Mouse (Mus musculus) adrenal gland, adult 2 months (tissue): Measurements from ENCODE around the gene Lrrc72. TPM values are rescaled to one million over a fixed set of nuclear protein-coding genes. Genes with fewer than 3 reads are reported as not detected.
"Not testable (repeated sequence)": the region's sequence is repeated elsewhere in the genome, so short reads cannot be mapped to it uniquely, and the experiment has no call there.

Experiments used
- DNase-seq: peaks from one replicate; pipeline ENCODE4 v3.0.0; 2021
- long read RNA-seq: library from polyadenylated mRNA; stranded (forward); transcript quantifications from one replicate; pipeline ENCODE4 v2.0.0, GENCODE M21; 2021
- polyA plus RNA-seq: library from polyadenylated mRNA; depleted of rRNA; stranded (reverse); fragments of >200 nt; gene quantifications from 2 replicates; pipeline ENCODE4 v1.2.3, GENCODE M21; 2012; rRNA removed
- total RNA-seq, 2 experiments: library from RNA; stranded (reverse); gene quantifications; 2 replicates each; pipeline ENCODE4 v1.2.3; 2021

Gene Lrrc72
- total RNA-seq: not detected
- polyA plus RNA-seq: not detected in 2 replicates
- long read RNA-seq: 0 reads

GRCm38 (mm10) chr12:36253298-36253697 lies at the start of gene Lrrc72:
Lrrc72 (minus strand) TSS chr12:36253398.
- DNase-seq: no peak

- DNase-seq: no peak
Observed at GRCm38 (mm10) chr12:36302326-36302725, 49.1 kb upstream of the Lrrc72 start.

- no peak for DNase-seq
Observed at GRCm38 (mm10) chr12:36291346-36291745, 38.1 kb upstream of the Lrrc72 start.

GRCm38 (mm10) chr12:36290465-36290864 lies 37.3 kb upstream of the Lrrc72 start:
- no peak for DNase-seq

GRCm38 (mm10) chr12:36289634-36290033 lies 36.4 kb upstream of the Lrrc72 start:
- no peak for DNase-seq

GRCm38 (mm10) chr12:36274823-36275222 lies 21.6 kb upstream of the Lrrc72 start:
- no peak for DNase-seq

GRCm38 (mm10) chr12:36267670-36268246 lies 14.6 kb upstream of the Lrrc72 start:
- no peak for DNase-seq

- DNase-seq: no peak
Observed at GRCm38 (mm10) chr12:36262116-36262721, 9.0 kb upstream of the Lrrc72 start.

GRCm38 (mm10) chr12:36255413-36255812 lies 2.2 kb upstream of the Lrrc72 start:
- DNase-seq: no peak

GRCm38 (mm10) chr12:36241171-36241570 lies 12.0 kb downstream of the Lrrc72 start:
- no peak for DNase-seq

GRCm38 (mm10) chr12:36231386-36231785 lies 21.8 kb downstream of the Lrrc72 start:
- no peak for DNase-seq

- DNase-seq: no peak
Observed at GRCm38 (mm10) chr12:36224392-36224791, 28.8 kb downstream of the Lrrc72 start.

GRCm38 (mm10) chr12:36216905-36217304 lies 36.3 kb downstream of the Lrrc72 start:
- DNase-seq: no peak

- DNase-seq: no peak
Observed at GRCm38 (mm10) chr12:36216230-36216629, 37.0 kb downstream of the Lrrc72 start.

- peak; percentile 17 for DNase-seq
Observed at GRCm38 (mm10) chr12:36215149-36215480, 38.1 kb downstream of the Lrrc72 start.

- no peak for DNase-seq
Observed at GRCm38 (mm10) chr12:36214389-36215148, 38.6 kb downstream of the Lrrc72 start.

GRCm38 (mm10) chr12:36210096-36210495 lies 43.1 kb downstream of the Lrrc72 start:
- DNase-seq: no peak

- no peak for DNase-seq
Observed at GRCm38 (mm10) chr12:36208456-36208855, 44.7 kb downstream of the Lrrc72 start.

GRCm38 (mm10) chr12:36207800-36208148 lies 45.4 kb downstream of the Lrrc72 start:
- DNase-seq: no peak

GRCm38 (mm10) chr12:36207072-36207799 lies 46.0 kb downstream of the Lrrc72 start:
- peak; percentile 70 for DNase-seq

- not testable (repeated sequence) for DNase-seq
Observed at GRCm38 (mm10) chr12:36205579-36206119, 47.5 kb downstream of the Lrrc72 start.

- no peak for DNase-seq
Observed at GRCm38 (mm10) chr12:36194976-36195375, 58.2 kb downstream of the Lrrc72 start.
